Mouse (Mus musculus) MEL (cell line): ENCODE measurements at regions not wholly inside any gene's neighbourhood (a gene's known extent, or its start where the extent isn't known, plus 50 kb on each side); places are given as distances from the start of the nearest gene placed in this dataset.

Experiments used
- DNase-seq: peaks from one replicate; pipeline ENCODE4 v3.0.0; 2011; ENCODE audit warnings: low read depth, low spot score
- H3K27ac ChIP-seq: 2 replicates; pipeline ENCODE4 v1.5.1; 2012; ENCODE audit warnings: low read depth, mild to moderate bottlenecking, control low read depth, low read length, moderate library complexity; ENCODE audit not compliant: control insufficient read depth
- H3K27me3 ChIP-seq, 2 experiments: fragments of 150-350 bp in 1 of 2; sonication (generic) in 1 of 2; 2 replicates each; pipeline ENCODE4 v1.6.1; 2012; ENCODE audit warnings: low read length in 2 of 2, mild to moderate bottlenecking in 2 of 2, improper control_type of control experiment in 1 of 2, moderate library complexity in 1 of 2; ENCODE audit not compliant: insufficient read depth in 2 of 2, control insufficient read depth in 1 of 2
- H3K36me3 ChIP-seq, 2 experiments: 2 replicates each; pipeline ENCODE4 v1.6.1; 2012 to 2014; ENCODE audit warnings: low read length in 2 of 2, improper control_type of control experiment in 1 of 2, inconsistent platforms in 1 of 2, mild to moderate bottlenecking in 1 of 2; ENCODE audit not compliant: insufficient read depth in 2 of 2, control insufficient read depth in 1 of 2
- H3K4me1 ChIP-seq, 2 experiments: fragments of 150-350 bp in 1 of 2; sonication (generic) in 1 of 2; 2 replicates each; pipeline ENCODE4 v1.6.1; 2012; ENCODE audit warnings: low read length in 2 of 2, improper control_type of control experiment in 1 of 2, mild to moderate bottlenecking in 1 of 2; ENCODE audit not compliant: insufficient read depth in 2 of 2, control insufficient read depth in 1 of 2
- H3K4me3 ChIP-seq, 2 experiments: fragments of 150-350 bp in 1 of 2; sonication (generic) in 1 of 2; 2 replicates each; pipeline ENCODE4 v1.5.1; 2012; ENCODE audit warnings: low read depth in 2 of 2, low read length in 2 of 2, mild to moderate bottlenecking in 2 of 2, moderate library complexity in 2 of 2, control low read depth in 1 of 2, improper control_type of control experiment in 1 of 2; ENCODE audit not compliant: control insufficient read depth in 1 of 2, insufficient read depth in 1 of 2
- H3K79me2 ChIP-seq: 2 replicates; pipeline ENCODE4 v1.6.1; 2012; ENCODE audit warnings: mild to moderate bottlenecking, low read length, moderate library complexity; ENCODE audit not compliant: control insufficient read depth, poor library complexity, insufficient read depth
- H3K9ac ChIP-seq: 2 replicates; pipeline ENCODE4 v1.6.1; 2012; ENCODE audit warnings: low read depth, mild to moderate bottlenecking, control low read depth, low read length, moderate library complexity; ENCODE audit not compliant: control insufficient read depth, poor library complexity, severe bottlenecking
- H3K9me3 ChIP-seq: fragments of 150-350 bp; sonication (generic); replicated peaks from 2 replicates; pipeline ENCODE4 v1.6.1; 2012; ENCODE audit warnings: mild to moderate bottlenecking, low read length, improper control_type of control experiment, moderate library complexity; ENCODE audit not compliant: insufficient read depth
- CHD2 ChIP-seq: IDR thresholded peaks from 2 replicates; pipeline ENCODE4 v1.6.1; 2011; ENCODE audit warnings: low read length, improper control_type of control experiment
- E2F4 ChIP-seq: IDR thresholded peaks from 2 replicates; pipeline ENCODE4 v1.6.1; 2011; ENCODE audit warnings: low read depth, low read length, improper control_type of control experiment, borderline replicate concordance
- ETS1 ChIP-seq: IDR thresholded peaks from 2 replicates; pipeline ENCODE4 v1.6.1; 2012; ENCODE audit warnings: low read depth, mild to moderate bottlenecking, inconsistent platforms, low read length, improper control_type of control experiment, moderate library complexity
- GATA1 ChIP-seq: IDR thresholded peaks from 2 replicates; pipeline ENCODE4 v1.6.1; 2011; ENCODE audit warnings: low read depth, low read length, improper control_type of control experiment
- JUND ChIP-seq: IDR thresholded peaks from 2 replicates; pipeline ENCODE4 v1.6.1; 2011; ENCODE audit warnings: low read depth, mild to moderate bottlenecking, improper control_type of control experiment, low read length
- KAT2A ChIP-seq: conservative IDR thresholded peaks from 2 replicates; pipeline ENCODE4 v1.6.1; 2012; ENCODE audit warnings: low read depth, low read length, improper control_type of control experiment, inconsistent platforms
- MAX ChIP-seq: IDR thresholded peaks from 2 replicates; pipeline ENCODE4 v1.6.1; 2011; ENCODE audit warnings: low read length, improper control_type of control experiment
- MAZ ChIP-seq: IDR thresholded peaks from 2 replicates; pipeline ENCODE4 v1.6.1; 2012; ENCODE audit warnings: low read depth, mild to moderate bottlenecking, inconsistent platforms, low read length, improper control_type of control experiment
- MEF2A ChIP-seq: IDR thresholded peaks from 2 replicates; pipeline ENCODE4 v1.6.1; 2014; ENCODE audit warnings: low read depth, mild to moderate bottlenecking, inconsistent platforms, low read length, improper control_type of control experiment; ENCODE audit not compliant: poor library complexity, insufficient replicate concordance, severe bottlenecking; ENCODE audit errors: extremely low read depth
- MYB ChIP-seq: IDR thresholded peaks from 2 replicates; pipeline ENCODE4 v1.6.1; 2011; ENCODE audit warnings: mild to moderate bottlenecking, low read depth, low read length, improper control_type of control experiment
- MYC ChIP-seq: IDR thresholded peaks from 2 replicates; pipeline ENCODE4 v1.6.1; 2011; ENCODE audit warnings: low read depth, mild to moderate bottlenecking, low read length, improper control_type of control experiment, moderate library complexity
- NELFE ChIP-seq: IDR thresholded peaks from 2 replicates; pipeline ENCODE4 v1.6.1; 2011; ENCODE audit warnings: low read depth, low read length, improper control_type of control experiment
- POLR2AphosphoS2 ChIP-seq: IDR thresholded peaks from 2 replicates; pipeline ENCODE4 v1.6.1; 2011; ENCODE audit warnings: low read length, improper control_type of control experiment
- RAD21 ChIP-seq: IDR thresholded peaks from 2 replicates; pipeline ENCODE4 v1.6.1; 2011; ENCODE audit warnings: mild to moderate bottlenecking, low read depth, low read length, improper control_type of control experiment
- RCOR1 ChIP-seq: IDR thresholded peaks from 2 replicates; pipeline ENCODE4 v1.6.1; 2012; ENCODE audit warnings: low read depth, mild to moderate bottlenecking, inconsistent platforms, low read length, improper control_type of control experiment
- TAL1 ChIP-seq: IDR thresholded peaks from 2 replicates; pipeline ENCODE4 v1.6.1; 2012; ENCODE audit warnings: mild to moderate bottlenecking, inconsistent platforms, low read length, moderate library complexity, mixed read lengths
- TCF12 ChIP-seq: IDR thresholded peaks from 2 replicates; pipeline ENCODE4 v1.6.1; 2014; ENCODE audit warnings: low read depth, mild to moderate bottlenecking, inconsistent platforms, low read length, improper control_type of control experiment, moderate library complexity
- UBTF ChIP-seq: IDR thresholded peaks from 2 replicates; pipeline ENCODE4 v1.6.1; 2012; ENCODE audit warnings: low read depth, mild to moderate bottlenecking, inconsistent platforms, low read length, improper control_type of control experiment, moderate library complexity, borderline replicate concordance; ENCODE audit not compliant: insufficient read depth
- USF1 ChIP-seq: IDR thresholded peaks from 2 replicates; pipeline ENCODE4 v1.6.1; 2014; ENCODE audit warnings: low read depth, mild to moderate bottlenecking, inconsistent platforms, low read length, improper control_type of control experiment, moderate library complexity
- USF2 ChIP-seq, 2 experiments: IDR thresholded peaks; 2 replicates each; pipeline ENCODE4 v1.6.1; 2011 to 2012; ENCODE audit warnings: improper control_type of control experiment in 2 of 2, low read length in 2 of 2, borderline replicate concordance in 1 of 2, inconsistent platforms in 1 of 2, low read depth in 1 of 2, mild to moderate bottlenecking in 1 of 2; ENCODE audit not compliant: insufficient read depth in 1 of 2
- ZKSCAN1 ChIP-seq: IDR thresholded peaks from 2 replicates; pipeline ENCODE4 v1.6.1; 2012; ENCODE audit warnings: low read depth, mild to moderate bottlenecking, inconsistent platforms, low read length, improper control_type of control experiment, moderate library complexity
- ZMIZ1 ChIP-seq: IDR thresholded peaks from 2 replicates; pipeline ENCODE4 v1.6.1; 2012; ENCODE audit warnings: low read depth, mild to moderate bottlenecking, inconsistent platforms, low read length, improper control_type of control experiment, moderate library complexity
- ZNF384 ChIP-seq: IDR thresholded peaks from 2 replicates; pipeline ENCODE4 v1.6.1; 2012; ENCODE audit warnings: low read depth, mild to moderate bottlenecking, inconsistent platforms, low read length, improper control_type of control experiment

DNA sequence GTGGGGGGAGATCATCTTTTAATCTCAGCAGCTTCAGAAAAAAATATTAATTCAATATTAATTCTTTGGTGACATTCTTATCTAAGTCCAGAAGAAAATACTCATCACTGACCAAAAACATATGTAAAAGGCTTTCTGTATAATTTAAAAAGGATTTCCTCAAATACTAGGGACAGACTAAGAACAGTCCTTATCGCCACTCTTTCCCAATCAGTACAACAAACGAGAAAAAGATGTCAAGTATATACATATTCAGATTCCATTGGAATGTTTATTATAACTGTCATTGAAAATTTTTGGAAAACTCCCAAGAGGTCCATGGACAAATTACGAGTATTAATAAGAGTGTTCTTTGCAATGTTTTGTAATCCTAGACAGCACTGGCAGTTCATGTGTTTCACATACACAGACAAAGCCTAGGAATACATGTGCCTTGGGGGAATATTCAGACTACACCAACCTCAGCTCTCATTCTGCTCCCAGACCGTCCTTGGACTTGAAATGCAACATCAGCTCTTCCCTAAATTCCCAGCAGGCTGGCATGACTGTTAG is 270.4 kb upstream of the Dcbld2 start:
- Histone ChIP-seq H3K4me1 (no peaks in the 10 kb centered on the region), H3K36me3 (no peaks in the 10 kb centered on the region), H3K4me3 (no peak overlapping the region), H3K9me3 (no peaks in the 10 kb centered on the region), H3K27ac (no peak overlapping the region), H3K9ac (no peak overlapping the region), H3K27me3 (no peaks in the 10 kb centered on the region), H3K79me2 (no peaks in the 10 kb centered on the region)
- no peak for DNase-seq
- TF ChIP-seq ZNF384 = no peak
- no peak for TF ChIP-seq TAL1
- TF ChIP-seq GATA1 = no peak

DNA sequence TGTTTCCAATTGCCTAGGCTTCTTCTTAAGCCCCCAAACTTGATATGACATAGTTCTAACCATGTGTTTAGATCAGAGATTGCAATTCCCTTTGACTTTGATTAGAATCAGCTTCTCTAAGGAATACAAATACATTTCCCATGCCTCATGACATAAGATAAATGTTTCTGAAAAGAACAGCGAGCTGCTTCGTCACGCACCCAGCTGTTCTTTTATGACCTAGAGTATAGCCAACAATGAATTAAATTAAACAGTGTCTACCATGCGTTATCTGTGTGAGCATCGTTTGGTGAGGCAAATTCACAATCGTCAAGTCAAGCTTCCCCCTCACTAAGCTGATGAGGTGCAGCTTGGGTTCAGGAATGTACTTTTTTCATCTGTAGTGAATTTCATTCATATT is 261.8 kb upstream of the Dcbld2 start:
- H3K27me3 ChIP-seq = no peaks in the 10 kb centered on the region
- TF ChIP-seq USF2 (IDR thresholded peaks at IDR 0.05; ENCODE audit: borderline replicate concordance in 1 of 2, insufficient read depth in 1 of 2, low read depth in 1 of 2, low read length in 2 of 2) (no peak), RAD21 (no peak), ZMIZ1 (no peak), TCF12 (no peak), POLR2AphosphoS2 (no peak), RCOR1 (no peak)
- no peak for DNase-seq
- no peaks in the 10 kb centered on the region for H3K4me1 ChIP-seq
- no peaks in the 10 kb centered on the region for H3K79me2 ChIP-seq
- no peak overlapping the region for H3K27ac ChIP-seq
- H3K9ac ChIP-seq = no peak overlapping the region
- H3K4me3 ChIP-seq = no peak overlapping the region
- H3K9me3 ChIP-seq = no peaks in the 10 kb centered on the region
- H3K36me3 ChIP-seq = no peaks in the 10 kb centered on the region

DNA sequence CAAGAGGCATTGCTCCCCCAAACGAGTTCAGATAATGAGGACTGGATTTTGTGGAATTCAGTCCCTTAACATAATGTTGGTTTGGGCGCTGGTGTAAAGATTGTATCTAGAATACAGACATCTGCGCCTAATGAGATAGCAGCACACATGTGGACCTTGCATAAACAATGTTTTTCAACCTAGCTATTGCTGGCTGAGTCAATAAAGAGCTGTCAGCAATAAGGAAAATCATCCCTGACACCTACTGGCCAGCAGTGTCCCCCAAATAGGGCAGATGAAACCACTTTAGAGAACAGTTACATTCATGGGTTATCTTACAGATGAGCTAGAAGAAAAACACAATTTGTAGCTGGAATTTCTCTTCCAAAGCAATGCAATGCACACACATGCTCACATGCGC is 252.7 kb upstream of the Dcbld2 start:
- H3K9ac ChIP-seq = no peak overlapping the region
- H3K27ac ChIP-seq = no peak overlapping the region
- no peak for DNase-seq
- H3K36me3 ChIP-seq = no peaks in the 10 kb centered on the region
- no peaks in the 10 kb centered on the region for H3K4me1 ChIP-seq
- no peak overlapping the region for H3K4me3 ChIP-seq
- TF ChIP-seq USF2 (IDR thresholded peaks at IDR 0.05; ENCODE audit: borderline replicate concordance in 1 of 2, insufficient read depth in 1 of 2, low read depth in 1 of 2, low read length in 2 of 2) (no peak), ZNF384 (no peak), ZKSCAN1 (no peak), KAT2A (no peak), UBTF (no peak), MAX (no peak), GATA1 (no peak), MYC (no peak), USF1 (no peak), ETS1 (no peak), MAZ (no peak), MYB (no peak), MEF2A (no peak), E2F4 (no peak), NELFE (no peak), JUND (no peak), CHD2 (no peak)
- H3K9me3 ChIP-seq = no peaks in the 10 kb centered on the region
- H3K79me2 ChIP-seq = no peaks in the 10 kb centered on the region
- no peaks in the 10 kb centered on the region for H3K27me3 ChIP-seq
